Mouse (Mus musculus) hindbrain, embryonic 14.5 days (tissue): ENCODE data around the gene P3h1. TPM values are rescaled to one million over a fixed set of nuclear protein-coding genes. Genes with fewer than 3 reads are reported as not detected.

Experiments
- polyA plus RNA-seq: library from polyadenylated mRNA; unstranded; fragments of >200 nt; fragmentation: Nextera tagmentation; extraction: Ambion mirVana; gene quantifications from 2 replicates; pipeline ENCODE4 v1.2.1, GENCODE M21; 2014

P3h1 gene
- polyA plus RNA-seq, 1 experiment from 2014 or later = 12.7 TPM

Other genes with a start within 250 kb of the P3h1 start
- 86.5 and 92.1 TPM in 2 replicates for gene Slc2a1, start 124.2 kb upstream of the P3h1 start, polyA plus RNA-seq
- gene Zfp691, start 58.7 kb upstream of the P3h1 start, polyA plus RNA-seq = 3.2 and 4.9 TPM in 2 replicates
- gene Ermap, start 42.9 kb upstream of the P3h1 start, polyA plus RNA-seq = 0.77 and 2.5 TPM in 2 replicates
- gene Svbp, start 37.6 kb upstream of the P3h1 start, polyA plus RNA-seq = 221 and 251 TPM in 2 replicates
- gene Tmem269, start 14.7 kb upstream of the P3h1 start, polyA plus RNA-seq = 0.25 TPM in 1 of 2 replicates, not detected in the other
- gene AU022252, start 203 bp upstream of the P3h1 start, polyA plus RNA-seq = 26.3 and 28.2 TPM in 2 replicates
- gene Cldn19, start 22.5 kb downstream of the P3h1 start, polyA plus RNA-seq = 1.1 and 1.4 TPM in 2 replicates
- 1,089 and 1,212 TPM in 2 replicates for gene Ybx1, start 61.7 kb downstream of the P3h1 start, polyA plus RNA-seq
- gene Ppih, start 87.6 kb downstream of the P3h1 start, polyA plus RNA-seq = 46.9 and 50.1 TPM in 2 replicates
- 19.7 and 20.9 TPM in 2 replicates for gene Ccdc30, start 182.6 kb downstream of the P3h1 start, polyA plus RNA-seq
- gene Ppcs, start 189.5 kb downstream of the P3h1 start, polyA plus RNA-seq = 23.4 and 25.6 TPM in 2 replicates
- 0.23 and 0.83 TPM in 2 replicates for gene Zmynd12, start 189.9 kb downstream of the P3h1 start, polyA plus RNA-seq